Mouse (Mus musculus) layer of hippocampus, adult 8-10 months (tissue): ENCODE results near the gene Zfp952. TPM values are rescaled to one million over a fixed set of nuclear protein-coding genes. Genes with fewer than 3 reads are reported as not detected.

Experiments
- total RNA-seq, 4 experiments: library from RNA; stranded (reverse); gene quantifications; 2 replicates each; pipeline ENCODE4 v1.2.4; 2022

Zfp952 gene
- total RNA-seq, 4 experiments from 2014 or later = 16.1 to 19.9 (median 18.1) TPM

Other genes with a start within 250 kb of the Zfp952 start
- 100 to 1,000 TPM in 2 of 4 experiments, 10 to 100 TPM in 2; 75.3 to 108 (median 92.2) TPM for gene Zfp871, start 204.8 kb upstream of the Zfp952 start, total RNA-seq
- 1 to 10 TPM; 3.7 to 7.8 (median 6.8) TPM for gene Zfp811, start 183.2 kb upstream of the Zfp952 start, total RNA-seq
- gene Zfp799, start 162.9 kb upstream of the Zfp952 start, total RNA-seq = 10 to 100 TPM; 27.5 to 36.6 (median 30.4) TPM
- gene Zfp870, start 101.5 kb upstream of the Zfp952 start, total RNA-seq = 10 to 100 TPM in 3 of 4 experiments, 1 to 10 TPM in 1; 7.9 to 12.4 (median 11.4) TPM
- gene Cyp4f14, start 75.8 kb upstream of the Zfp952 start, total RNA-seq = 1 to 10 TPM; 5.2 to 8.0 (median 6.4) TPM
- 10 to 100 TPM; 29.2 to 42.1 (median 33.4) TPM for gene Cyp4f13, start 45.7 kb upstream of the Zfp952 start, total RNA-seq
- 1 to 10 TPM; 4.6 to 6.2 (median 5.2) TPM for gene Zfp472, start 27.3 kb upstream of the Zfp952 start, total RNA-seq
- gene Zfp763, start 40.3 kb downstream of the Zfp952 start, total RNA-seq = 10 to 100 TPM; 17.6 to 24.6 (median 18.5) TPM
- gene 4921501E09Rik, start 74.9 kb downstream of the Zfp952 start, total RNA-seq = under 1 TPM in 1 of 4 experiments, not detected in 3; 0.16 TPM
- gene Zfp563, start 96.2 kb downstream of the Zfp952 start, total RNA-seq = 10 to 100 TPM; 15.7 to 24.7 (median 20.8) TPM
- gene Morc2b, start 146.6 kb downstream of the Zfp952 start, total RNA-seq = 1 to 10 TPM; 3.4 to 5.9 (median 4.4) TPM
- under 1 TPM in 1 of 4 experiments, not detected in 3; 0.36 TPM for gene Olfr55, start 175.3 kb downstream of the Zfp952 start, total RNA-seq
- gene Olfr239, start 198.2 kb downstream of the Zfp952 start, total RNA-seq = not detected
- gene Olfr1564, start 228.6 kb downstream of the Zfp952 start, total RNA-seq = 1 to 10 TPM in 3 of 4 experiments, under 1 TPM in 1; 0.75 to 1.5 (median 1.2) TPM